Mouse (Mus musculus): ENCODE measurements around the gene Tekt4.

Tekt4 gene

DNA sequence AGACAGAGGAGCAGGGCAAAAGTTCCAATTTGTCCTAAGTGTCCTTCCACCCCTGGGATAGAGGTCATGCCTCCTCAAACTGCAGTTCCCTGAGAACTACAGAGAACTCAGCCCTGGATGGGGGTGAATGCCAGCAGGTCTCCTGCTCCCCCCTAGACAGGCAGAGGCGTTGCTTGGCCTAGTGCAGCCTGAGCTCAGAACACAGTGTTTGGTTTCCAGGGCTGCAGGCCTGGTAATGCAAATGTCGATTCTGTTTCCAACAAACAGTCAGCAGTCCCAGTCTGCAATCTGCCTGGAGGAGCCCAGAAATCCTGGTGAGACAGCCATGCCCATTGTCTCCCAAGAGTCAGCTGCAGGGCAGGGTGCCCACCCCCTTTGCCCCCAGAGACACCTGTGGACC, at the start of gene Tekt4:
Tekt4 (plus strand) TSS at position 344 of the 400 bp plus-strand sequence.
- no peak for DNase-seq

DNA sequence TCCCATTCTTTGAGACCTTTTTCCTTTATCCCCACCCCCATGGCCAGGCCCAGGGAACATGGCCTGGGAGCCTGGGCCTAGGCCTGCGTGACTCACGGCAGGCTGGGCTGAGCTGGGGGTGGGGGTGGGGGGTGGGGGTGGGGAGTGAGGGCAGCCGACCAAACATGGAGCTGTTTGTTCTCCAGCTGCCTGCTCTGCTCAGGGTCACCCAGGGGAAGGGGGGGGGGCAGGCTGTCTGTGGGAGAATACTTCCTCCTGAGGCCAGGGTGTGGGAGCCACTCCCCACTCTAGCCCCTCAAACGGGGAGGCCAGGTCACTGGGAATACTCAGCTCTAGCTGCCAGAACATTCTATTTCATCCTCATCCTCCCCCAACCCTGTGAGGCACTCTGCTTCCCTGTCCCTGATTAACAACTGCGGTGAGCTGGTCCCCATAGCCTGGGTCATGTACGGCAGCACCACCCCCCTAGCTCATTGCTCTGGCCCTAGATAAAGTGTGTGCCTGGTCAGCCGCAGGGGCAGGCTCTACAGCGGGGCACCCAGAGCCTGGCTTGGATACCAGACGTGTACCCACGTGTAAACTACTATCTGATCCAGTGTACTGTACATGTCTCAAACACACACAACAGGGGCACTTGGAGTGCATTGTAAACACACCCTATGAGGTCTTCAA, 49.1 kb upstream of the Tekt4 start:
- DNase-seq = no peak

DNA sequence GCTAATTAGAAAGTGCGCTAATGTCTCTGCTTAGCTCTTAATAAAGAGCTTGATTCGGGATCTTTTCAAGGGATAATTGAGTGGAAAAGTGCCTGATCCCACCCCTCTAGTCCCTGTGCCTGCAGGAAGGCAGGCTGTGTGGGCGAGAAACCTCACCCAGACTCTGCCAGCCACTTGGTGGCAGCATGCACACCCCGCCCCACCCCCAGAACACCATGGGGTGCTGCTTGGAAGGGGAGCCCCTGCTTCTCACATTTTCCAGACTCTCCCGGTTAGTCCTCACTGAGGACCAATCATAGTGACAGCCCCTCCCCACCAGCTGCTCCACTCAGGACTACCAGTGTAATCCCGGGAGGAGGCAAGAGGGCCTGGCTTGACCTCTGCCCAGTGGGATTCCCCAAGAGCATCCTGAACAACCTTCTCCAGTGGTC, 48.4 kb upstream of the Tekt4 start:
- no peak for DNase-seq

DNA sequence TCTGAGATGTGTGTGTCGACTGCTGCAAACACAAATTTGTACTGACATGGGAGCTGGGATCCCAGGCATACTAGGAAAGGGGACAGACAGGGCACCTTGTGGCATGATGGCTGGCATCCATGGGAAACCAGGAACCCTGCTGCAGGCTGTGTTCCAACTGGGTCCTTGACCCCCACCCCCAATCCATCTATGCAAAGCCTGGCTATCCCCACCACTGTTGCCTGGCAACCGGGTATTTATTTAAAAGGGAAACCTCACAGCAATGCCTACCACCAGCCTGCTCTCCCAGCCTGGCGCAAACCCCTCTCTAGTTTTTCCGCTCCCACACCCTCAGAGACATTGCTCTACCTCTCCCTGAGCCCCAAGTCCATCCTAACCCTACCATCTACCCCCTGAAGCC, 47.1 kb upstream of the Tekt4 start:
- DNase-seq = no peak

DNA sequence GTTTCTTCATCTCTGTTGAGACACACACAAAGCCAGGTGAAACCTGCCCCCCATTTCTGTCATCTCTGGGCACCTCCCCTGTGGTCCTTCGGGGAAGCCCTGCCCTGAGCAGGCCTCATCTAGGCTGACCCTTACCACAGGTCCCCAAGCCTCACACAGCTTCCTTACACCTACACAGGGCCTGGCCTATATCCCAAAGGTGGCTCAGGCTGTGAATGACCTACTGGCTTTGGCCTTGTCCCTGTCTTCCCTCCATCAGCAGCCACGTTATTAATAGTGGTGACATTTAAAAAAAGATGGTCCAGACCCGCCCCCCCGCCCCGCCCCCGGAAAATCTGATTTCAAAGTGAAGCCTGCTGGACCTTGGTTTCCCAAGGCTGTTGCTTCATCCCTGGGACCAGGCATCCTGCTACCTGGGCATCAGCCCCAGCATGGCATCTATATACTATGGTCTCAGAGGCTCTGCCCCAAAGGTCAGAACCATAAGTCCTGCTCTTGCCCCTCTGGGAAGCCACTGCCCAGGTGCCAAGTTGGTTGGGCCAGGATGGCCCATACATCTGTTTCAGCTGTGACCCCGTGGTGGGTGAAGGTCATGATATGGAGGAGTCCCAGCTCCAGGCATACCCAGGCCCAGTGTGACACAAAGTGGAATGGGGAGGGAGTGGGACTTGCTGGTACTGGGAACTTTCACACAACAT, 46.0 kb upstream of the Tekt4 start:
- no peak for DNase-seq

DNA sequence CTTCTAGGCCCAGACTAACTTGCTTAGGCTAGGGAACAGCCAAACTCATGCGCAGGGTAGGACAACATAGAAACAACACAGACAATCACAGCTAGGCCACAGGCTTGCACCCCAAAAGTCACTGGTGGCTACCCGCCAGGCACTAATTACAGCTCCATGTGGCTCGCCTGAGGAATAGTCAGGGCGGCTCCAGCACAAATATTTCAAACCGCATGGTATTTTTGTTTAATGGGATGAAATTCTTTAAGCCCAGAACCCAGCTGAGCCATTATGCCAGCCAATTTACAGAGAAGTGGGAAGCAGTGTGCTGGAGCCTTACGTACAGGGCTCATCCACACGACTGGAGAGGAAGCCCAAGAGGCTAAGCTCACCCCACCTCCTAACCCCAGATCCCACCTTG, 44.8 kb upstream of the Tekt4 start:
- no peak for DNase-seq

DNA sequence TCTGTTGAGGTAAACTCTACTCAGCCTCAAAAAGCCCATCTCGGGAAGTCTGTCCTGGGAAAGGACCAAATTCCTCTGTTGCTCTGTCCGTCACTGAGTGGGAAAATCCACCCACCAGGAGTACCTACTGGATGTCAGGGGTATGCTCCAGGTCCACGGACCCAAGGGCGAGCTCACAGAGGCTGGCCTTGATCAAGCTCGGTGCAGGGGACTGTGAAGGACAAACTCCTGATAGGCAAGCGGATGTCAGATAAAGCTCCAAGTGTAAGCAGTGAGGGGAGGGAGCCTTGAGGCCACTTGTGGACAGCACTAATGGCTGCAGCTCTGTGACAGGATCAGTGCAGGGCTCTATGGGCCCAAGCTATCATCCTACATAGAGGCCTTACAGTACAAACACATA, 44.2 kb upstream of the Tekt4 start:
- no peak for DNase-seq

DNA sequence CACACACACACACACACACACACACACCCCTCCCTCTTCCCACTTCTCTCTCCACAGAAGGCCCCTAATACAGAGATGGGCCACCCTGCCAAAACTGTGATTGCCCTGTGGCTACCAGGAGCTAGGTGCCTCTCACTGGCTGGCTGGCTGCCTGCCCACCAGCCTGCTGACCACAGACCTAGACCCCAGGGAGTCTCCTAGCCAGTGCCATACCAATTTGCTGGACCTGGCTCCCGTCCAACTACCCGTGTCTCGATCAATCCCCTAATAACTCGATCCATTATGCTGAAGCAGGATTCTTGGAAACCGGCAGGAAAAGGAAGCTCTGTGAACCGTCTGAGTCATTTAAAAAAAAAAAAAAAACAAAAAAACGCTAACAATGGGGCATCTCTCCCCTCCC, 43.6 kb upstream of the Tekt4 start:
- DNase-seq = no peak

DNA sequence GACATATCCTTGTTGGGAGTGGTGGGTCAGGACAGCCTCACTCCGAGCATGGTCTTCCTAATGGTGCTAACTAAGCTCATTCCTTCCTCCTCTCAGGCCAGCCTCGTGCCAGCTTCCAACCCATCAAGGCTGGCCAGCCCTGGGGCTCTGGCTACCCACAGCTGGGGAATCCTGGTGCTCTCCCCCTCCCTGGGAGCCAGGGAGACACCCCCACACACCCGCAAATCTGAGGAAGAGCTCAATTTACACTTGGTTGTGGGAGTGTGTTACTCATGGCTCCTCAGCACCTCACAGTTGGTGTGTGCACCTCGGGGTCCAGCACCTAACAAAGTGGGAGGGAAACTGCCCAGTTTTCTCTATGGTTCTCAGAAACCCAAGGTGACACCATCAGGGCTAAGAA, 43.2 kb upstream of the Tekt4 start:
- DNase-seq = no peak

DNA sequence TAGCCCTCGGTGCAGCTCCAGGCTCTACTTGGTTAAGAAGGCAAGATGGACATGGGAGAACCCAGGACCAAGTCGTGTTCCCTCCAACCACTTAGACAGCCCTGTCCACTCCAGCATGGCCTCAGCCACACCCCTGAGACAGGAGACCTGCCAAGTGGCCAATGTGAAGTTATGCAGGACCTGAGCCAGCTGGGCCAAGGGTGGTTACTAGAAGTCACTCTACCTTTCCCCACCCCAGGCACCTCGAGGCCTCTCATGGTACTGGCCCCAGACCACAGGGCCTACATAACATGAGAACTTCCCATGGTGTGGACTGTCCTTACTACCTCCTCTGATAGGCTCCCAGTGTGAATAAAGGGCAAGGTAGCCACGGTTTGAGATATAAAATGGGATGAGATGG, 40.2 kb upstream of the Tekt4 start:
- DNase-seq = no peak

DNA sequence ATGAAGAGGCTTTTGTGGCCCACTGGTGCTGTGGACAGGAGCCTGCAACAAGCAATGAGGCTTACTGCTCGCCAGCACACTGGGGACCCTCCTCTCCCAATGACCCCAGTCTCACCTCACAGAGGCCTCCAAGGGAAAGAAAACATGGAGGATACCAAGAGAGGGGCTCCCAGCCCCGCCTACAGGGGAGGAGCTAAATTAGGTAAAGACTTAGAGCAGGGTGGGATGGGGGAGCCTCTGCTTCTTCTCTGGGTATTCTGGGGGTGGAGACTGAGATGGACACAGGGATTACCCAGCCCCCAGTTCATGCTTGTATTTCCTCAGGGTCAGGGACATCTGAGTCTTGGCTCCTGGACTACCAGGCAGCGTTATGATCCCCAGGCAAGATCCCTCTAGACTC, 39.5 kb upstream of the Tekt4 start:
- DNase-seq = no peak

DNA sequence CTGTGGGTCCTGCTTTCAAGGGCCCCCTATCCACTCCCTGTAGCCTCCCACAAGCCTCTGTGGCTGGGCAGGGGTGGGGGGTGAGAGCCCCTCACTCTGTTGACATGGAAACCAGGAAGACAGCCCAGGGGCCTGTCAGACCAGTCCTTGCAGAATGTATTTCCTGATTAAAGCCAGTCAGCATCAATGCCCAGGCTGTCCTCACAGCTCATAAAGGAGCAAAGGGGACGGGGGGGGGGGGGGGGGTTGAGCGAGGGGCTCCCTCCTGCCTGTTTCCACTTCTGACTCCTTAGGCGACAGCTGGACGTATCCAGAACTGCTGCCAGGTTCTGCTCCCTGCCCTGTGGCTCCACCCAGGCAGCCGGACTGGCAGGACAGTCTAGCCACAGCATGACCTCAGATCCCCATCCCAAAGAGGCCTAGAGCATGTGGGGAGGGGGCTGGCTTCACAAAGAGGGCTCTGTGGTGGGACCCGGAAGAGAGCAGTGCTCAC, 38.9 kb upstream of the Tekt4 start:
- no peak for DNase-seq

DNA sequence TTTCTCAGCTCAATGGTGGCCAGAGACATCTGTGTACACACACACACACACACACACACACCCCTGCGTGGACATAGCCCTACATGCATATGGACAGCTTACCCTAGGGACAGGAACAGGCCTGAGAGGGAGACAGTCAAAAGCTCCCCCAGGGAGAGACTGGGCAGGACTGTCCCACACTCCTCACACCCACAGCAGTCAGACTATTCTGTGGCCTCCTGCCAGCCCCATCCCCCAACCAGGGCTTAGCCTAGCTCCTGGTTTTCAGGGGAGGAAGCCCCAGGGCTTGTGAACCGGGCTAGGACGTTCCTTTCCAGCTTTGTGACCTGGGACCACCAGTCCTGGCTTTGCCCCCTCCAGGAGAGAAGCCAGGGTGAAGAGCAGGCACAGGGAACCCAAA, 38.2 kb upstream of the Tekt4 start:
- DNase-seq = no peak

DNA sequence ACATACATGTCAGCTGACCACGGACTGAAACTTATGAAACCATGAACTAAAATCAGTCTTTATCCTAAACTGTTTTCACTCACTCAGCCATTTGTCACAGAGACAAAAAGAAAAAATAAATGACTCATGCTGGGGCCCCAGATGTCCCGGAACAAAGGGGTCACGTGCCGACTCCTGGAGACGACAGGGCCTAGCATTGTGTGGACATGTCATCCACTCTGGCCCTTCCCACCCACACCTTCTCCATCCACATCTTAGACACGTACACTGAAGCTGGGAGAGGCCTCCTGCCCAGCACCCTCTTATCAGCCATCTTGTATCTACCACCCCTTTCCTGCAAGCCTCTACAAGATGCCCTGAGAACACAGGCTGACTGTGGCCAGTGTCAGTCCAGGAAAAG, 36.4 kb upstream of the Tekt4 start:
- no peak for DNase-seq

DNA sequence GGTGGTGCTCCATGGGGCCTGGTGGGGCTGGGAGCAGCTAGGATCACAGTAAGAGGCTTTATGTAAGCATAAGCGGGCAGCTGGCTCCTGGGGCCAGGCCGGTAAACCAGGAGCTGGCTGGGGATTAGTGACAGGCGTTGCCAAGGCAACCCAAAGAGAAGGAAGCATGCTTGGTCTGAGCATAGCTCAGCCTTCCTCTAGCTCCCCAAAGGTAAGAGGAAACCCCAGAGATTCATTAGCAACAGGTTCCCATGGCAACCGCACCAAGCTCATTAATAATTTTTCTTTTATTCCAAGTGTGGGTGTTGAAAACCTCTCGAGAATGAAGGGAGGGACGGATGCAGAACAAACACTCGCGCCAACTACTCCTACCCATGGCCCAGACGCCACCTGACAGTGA, 35.5 kb upstream of the Tekt4 start:
- DNase-seq = no peak

DNA sequence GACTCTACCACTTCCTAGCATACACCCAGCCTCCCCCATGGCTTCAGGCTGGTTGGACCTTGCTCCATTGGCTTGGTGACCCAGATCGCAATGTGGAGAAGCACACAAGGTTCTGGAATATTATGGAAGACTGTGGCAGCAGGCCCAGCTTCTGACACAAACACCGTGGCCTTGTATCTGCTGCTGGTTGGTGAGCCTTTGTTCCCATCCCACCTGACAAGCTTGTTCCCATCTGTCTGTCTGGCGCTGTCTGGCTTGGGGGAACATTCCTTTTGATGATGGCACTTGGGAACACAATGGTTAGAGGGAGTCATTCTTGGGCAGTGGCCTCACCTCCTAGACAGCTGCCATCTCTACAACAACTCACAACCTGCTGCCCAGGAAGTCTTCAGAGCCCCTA, 33.4 kb upstream of the Tekt4 start:
- no peak for DNase-seq

DNA sequence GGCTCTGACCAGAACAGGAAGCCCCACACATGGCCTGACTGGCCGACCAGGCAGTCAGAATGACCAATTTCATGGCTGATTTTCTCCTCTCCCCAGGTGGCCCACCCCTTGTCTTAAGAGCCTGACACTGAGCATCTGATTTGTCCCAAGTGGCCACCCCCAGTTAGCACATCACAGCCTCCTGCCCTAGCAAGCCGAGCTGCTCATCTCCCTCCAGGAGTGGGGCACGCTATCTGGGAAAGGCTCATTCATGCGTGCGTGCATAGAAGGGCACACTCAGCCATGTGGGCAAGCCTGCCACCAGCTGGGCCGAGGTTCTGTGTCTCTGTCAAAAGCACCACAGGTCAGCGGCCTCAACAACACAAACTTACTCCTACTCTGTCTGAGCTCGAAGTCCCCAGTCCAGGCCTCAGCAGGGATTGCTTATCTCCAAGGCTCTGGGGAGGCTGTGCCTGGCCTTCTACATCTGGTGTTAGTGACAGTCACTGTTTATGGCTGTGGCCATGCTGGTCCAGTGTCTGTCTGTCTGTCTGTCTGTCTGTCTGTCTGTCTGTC, 29.8 kb upstream of the Tekt4 start:
- no peak for DNase-seq

DNA sequence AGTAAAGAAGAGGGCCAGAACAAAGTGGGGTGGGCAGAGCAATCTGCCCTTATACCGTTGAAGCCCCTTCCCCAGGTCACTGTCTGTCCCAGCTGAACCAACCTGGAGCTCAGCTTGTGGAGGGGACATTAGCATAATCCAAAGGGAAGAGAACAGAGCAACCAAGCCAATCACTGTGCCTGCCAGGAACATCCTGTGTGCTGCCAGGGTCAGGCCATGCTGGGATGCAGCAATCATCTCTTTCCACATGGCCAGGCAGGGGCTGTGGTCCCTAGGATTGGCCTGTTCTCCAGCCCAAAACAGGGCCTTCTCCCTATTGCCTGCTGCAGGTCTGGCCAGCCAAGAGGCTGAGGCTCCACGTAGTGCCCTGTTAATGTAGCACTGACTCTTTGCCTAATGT, 28.4 kb upstream of the Tekt4 start:
- DNase-seq = no peak

DNA sequence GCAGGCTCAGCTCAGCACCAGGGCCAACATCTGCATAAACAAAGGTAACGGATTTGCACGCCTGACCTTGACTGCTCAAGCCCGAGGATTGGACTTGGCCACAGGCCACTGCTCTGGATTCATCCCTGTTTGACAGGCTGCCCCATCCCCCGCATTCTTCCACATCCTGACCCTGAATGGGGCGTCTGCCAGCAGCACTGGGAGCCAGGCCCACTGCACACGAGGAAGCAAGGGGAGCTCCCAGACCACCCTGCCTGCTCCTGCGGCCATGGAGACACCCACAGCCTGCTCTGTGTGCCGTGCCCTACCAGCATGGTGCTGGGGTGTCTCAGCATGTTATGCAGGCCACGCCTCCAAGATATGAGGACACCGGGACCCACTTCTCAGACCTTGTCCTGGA, 27.0 kb upstream of the Tekt4 start:
- no peak for DNase-seq

DNA sequence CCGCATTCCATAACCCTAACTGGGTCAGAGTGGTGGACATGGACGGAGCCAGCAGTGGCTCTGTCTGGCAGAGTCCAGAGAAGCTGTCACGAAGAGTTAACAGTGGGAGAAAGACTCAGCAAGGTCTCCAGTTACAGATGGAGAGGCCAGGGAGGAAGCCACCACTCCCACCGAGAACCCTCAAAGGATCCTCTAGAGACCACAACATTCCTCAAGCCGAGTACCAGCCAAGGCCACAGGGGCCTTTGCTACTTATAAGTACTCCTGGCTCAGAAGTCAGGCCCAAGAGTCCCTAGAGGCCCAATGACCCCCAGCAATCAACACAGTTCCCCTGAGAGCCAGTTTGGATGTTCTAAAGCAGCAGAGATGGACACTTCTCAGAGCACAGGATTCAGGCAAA, 25.2 kb upstream of the Tekt4 start:
- DNase-seq = no peak

DNA sequence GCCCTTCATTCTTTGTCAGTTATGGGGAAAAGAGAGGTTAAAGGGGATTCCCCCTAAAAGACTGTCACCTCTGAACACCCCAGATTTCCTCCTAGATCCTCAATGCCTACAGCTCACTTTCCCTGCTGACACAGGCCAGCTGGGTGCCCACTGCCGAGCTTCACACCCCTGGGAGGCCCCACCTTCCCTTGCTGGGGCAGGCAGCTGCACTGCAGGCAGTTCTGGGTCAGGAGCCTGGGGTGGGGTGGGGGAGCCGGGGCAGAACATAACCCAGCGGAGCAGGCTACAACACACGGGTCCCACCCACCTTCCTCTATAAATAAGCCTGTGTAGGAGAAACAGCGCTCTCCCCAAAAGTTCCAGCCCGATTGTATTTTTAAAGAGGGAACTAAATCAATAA, 24.5 kb upstream of the Tekt4 start:
- DNase-seq = no peak

DNA sequence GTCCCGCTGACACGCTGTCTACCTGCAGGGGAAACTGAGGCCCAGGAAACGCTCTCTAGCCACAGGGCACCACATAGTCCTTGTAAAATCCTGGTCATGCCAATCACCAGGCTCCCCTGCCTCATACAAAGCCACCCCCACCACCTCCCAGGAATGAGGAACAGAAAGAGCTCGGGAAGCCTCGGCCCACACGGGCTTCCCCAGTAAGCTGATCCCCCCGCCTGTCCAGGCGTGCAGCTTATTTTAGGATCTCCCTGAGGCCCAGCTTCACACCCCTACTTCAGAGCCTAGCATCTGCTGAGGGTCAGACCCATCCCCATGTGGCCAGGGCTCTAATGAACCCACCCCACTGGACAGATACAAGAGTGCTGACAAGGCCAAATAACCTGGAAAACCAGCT, 23.9 kb upstream of the Tekt4 start:
- DNase-seq = no peak

DNA sequence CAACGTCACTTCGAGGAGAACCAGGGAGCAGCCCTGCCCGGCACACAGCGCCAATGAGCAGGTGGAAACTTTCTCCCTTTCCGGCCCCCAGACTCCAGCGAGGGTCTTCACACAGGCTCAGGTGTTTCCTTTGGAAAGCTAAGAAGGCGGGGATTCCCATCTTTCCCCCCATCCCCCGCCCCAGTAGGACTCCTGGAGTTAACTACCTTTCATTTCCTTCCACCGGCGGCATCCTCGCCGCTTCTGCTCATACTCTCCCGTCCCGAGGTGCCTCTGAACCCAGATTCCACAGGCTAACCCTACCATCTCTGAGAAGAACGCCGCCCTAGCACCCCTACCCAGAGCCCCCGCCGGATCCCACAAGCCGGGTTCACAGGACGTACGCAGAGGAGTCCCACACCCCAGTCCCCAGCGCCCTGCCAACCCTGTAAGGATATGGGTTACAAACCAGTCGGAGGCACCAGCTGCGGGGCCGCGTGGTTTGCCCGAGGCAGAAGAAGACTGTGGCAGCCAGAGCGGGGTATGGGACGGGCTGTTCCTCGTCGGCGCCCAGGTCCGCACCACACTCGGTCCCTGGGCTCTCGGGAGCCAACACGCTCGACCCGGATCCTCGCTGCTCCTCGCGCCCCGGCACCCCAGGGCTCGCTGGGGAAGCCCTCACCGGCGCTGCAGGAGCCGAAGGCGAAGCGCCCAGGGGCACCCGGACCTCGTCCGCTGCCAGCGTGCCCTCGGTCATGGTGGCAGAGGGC, 21.8 kb upstream of the Tekt4 start:
- peak in 1 of 2 experiments; percentile 21 for DNase-seq

DNA sequence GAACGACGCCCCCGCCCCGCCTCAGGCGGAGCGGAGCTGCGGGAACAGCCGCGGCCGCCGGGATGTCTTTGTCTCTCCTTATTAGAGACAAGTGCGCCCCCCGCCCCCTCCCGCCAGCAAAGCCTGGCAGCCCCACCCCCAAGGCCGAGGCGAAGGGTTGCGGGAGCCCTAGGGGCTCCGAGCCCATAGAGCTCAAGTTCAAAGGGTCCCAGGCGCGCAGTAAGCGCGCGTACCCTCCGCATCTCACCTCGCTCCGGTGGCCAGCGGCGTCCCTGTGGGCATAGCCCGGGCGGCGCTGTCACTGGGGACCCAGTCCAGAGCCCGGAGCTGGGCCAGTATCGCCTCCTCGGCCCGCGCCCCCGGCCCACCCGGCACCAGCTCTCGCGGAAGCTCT, 21.2 kb upstream of the Tekt4 start:
- no peak for DNase-seq
